Mouse (Mus musculus) adrenal gland, postnatal 10 days (tissue): ENCODE results near the gene Ralbp1. TPM values are rescaled to one million over a fixed set of nuclear protein-coding genes. Genes with fewer than 3 reads are reported as not detected.
A peak's percentile ranks its signal among the peaks of the same experiment; 100 is the strongest.

Experiments
- DNase-seq: peaks from one replicate; pipeline ENCODE4 v3.0.0; 2021; ENCODE audit warnings: mixed read lengths
- total RNA-seq, 2 experiments: library from RNA; stranded (reverse); gene quantifications; 2 replicates each; pipeline ENCODE4 v1.2.3; 2021

The Ralbp1 gene
- total RNA-seq, 2 experiments from 2014 or later, result 32.4 to 37.4 TPM

DNA sequence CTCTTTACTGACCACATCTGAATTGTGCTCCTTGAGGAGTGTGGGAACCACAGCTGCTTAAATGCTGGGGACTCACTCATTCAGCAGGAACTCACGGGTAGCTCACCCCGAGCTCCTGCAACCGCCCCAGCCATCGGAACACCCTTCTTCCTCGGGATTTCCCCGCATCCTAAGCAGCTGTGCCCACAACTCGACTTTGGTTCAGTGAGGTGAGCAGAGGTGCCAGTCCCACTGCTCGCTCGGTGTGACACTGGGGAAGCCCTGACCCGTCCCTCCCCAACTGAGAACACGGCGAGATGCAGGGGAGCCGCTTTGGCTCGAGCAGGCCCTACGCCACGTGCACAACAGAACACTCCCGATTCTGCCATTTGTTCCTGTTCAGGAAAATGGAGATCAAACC, 35.1 kb downstream of the Ralbp1 start:
- no peak for DNase-seq

GRCm38 (mm10) chr17:65847694-65848449, 37.7 kb downstream of the Ralbp1 start:
- no peak for DNase-seq

DNA sequence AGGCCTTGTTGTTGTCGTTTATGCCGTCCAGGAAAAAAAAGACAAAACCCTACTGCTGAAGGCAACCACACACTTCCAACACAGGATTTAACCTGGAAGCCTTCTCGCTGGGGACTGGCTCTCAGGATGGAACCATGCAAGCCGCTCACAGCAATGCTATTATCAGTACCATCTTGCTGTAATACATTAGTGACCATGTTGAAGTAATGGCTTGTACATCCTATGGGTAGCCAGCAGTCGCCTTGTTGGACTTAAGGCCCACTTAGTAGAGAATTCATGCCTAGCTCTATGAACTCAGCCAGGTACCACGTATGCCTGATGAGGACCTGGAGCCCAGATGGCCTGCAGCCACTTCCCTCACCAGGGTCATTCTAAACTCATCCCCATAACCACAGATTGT, 40.2 kb downstream of the Ralbp1 start:
- DNase-seq, result no peak

GRCm38 (mm10) chr17:65842669-65843381, 42.8 kb downstream of the Ralbp1 start:
- DNase-seq, result no peak

DNA sequence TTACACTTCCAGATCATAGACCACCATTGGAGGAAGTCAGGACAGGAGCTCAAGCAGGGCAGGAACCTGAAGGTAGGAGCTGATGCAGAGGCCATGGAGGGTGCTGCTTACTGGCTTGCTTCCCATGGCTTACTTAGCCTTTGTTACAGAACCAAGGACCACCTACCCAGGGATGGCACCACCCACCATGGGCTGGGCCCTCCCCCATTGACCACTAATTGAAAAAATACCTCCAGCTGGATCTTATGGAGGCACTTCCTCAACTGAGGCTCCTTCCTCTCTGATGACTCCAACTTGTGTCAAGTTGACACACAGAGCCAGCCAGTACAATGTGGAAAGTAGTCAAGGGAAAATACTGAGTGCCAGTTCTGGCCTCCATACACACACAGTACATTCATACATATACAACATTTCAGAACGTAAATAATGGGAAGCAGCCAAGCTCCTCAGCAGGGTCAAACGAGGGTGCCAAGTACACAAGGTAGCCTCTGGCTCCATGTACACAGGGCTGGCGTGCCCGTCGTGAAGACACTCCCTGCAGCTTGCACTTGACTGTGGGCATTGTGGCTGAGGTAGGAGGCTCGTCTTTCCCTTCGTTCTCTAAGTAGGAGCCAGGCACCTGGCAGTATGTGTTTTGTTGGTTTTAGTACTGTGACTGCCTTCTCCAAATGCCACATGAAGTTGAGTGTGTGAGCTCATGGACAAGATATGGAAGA, 45.9 kb downstream of the Ralbp1 start:
- no peak for DNase-seq

DNA sequence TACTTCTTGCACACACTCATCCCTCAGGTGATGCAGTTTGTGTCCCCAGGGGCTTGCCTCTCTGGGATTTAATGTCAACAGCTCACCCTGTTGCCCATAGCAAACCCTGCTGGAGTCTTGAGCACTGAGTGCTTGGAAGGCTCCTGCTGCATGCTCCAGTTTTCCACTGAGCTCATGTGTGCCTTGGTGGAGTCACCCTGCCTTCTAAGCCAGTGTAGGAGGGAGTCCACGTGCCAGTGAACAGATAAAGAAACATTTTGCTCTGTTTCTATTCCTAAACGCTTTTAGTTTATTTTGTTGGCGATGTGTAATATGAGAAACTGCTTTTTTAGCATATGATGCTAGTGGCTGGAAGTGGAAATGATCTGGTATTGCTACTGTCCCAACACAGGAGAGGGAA, 48.9 kb downstream of the Ralbp1 start:
- no peak for DNase-seq

- no peak for DNase-seq
Measured at GRCm38 (mm10) chr17:65833891-65834290, 51.7 kb downstream of the Ralbp1 start.

DNA sequence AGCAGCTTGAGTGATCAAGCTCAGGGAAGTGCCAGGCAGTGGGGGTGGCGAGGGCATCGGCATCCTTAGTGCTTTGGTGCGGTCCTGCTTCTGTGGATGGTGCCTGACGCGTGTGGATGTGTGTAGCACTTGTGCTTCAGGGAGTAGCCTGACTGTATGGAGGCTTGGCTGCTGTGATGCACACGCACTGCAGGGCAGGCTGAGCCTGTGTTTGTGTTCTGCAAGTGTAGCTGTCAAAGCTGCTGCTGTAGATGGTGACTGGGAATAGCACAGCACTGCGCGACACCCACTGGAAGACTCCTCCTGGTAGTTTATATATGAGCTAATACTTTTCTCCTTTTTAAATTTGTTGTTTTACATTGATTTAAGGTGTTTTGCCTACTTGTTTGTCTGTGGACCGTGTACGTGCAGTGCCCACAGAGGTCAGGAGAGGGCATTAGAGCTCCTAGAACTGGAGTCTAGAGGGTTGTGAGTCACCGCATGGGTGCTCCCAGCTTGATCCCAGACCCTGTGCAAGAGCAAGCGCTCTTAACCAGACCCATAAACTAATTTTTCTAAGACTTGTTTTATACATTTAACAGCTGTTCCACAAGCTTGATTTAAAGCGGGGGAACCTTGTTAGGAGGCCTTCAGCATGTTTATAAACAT, 55.3 kb downstream of the Ralbp1 start:
- peak; percentile 24 for DNase-seq

- DNase-seq, result no peak
Measured at GRCm38 (mm10) chr17:65828951-65829350, 56.6 kb downstream of the Ralbp1 start.

DNA sequence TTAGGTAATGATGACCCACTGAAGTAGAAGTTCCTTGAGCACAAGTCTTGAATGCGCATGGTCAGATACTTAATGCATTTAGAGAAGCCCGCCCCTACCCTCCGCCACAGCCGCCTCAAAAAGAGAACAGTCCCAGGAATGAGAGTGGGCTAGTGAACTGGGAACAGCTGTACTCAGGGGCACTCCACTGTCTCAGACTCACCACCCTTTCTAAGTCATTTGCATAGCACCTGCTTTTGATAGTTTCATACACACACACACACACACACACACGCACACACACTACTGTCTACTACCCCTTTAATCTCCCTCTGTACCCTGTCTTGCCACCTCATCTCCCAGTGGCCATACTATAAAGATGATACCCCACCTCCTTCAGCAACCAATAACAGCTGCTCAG, 57.7 kb downstream of the Ralbp1 start:
- DNase-seq, result no peak

- DNase-seq, result no peak
Measured at GRCm38 (mm10) chr17:65827119-65827840, 58.3 kb downstream of the Ralbp1 start.

DNA sequence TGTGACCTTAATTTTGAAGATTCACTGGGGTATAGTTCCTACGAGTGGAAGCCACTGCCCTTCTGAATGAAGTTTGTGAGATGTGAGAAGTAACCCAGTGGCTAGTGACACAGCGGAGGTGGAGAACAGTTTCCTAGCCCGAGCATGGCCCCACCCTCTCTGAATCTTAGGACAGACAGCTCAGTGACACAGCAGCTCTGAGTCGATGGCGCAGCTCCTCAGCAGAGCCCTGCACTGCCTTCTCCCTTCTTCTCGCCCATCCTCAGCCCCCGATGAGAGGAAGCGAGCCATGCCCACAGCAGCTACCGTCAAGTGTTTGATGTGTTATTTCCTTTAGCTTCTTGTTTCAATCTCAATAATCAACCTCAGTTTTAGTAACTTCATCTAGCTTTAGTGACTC, 59.3 kb downstream of the Ralbp1 start:
- no peak for DNase-seq

DNA sequence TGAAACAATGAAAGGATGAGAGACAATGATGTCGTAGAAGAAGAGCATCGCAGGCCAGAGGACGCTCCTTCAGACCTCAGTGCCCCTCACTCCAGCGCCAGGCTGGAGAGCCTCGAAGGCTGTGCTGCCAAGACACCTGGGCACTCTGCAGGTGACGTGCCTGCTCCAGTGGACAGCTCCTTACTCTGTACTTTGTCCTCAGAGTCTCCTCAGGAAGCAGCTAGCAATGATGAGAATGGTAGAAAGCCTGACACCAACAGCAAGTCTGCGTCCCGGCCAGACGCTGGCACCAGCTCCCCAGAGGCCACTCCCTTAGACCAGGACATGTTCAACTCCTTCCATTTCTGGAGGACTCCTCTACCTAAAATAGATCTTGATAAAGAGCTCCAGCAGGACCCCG, 61.4 kb downstream of the Ralbp1 start:
- DNase-seq, result no peak

- DNase-seq, result no peak
Measured at GRCm38 (mm10) chr17:65822423-65822822, 63.2 kb downstream of the Ralbp1 start.

DNA sequence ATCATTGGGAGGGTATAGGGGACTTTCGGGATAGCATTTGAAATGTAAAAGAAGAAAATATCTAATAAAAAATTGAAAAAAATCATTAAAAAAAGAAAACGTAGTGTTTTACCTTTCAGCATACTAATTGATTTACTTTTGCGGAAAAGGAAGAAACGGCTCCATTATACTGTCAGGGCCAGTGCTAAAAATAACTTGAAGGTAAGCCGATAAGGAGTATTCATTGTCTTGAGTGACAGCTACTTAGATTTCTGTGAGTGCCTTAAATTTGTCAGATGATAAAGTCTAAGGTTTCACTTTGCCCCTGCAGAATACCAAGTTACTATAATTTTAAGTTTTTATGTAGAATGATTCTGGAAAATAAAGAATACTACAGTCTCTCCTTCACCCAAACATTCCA, 65.4 kb downstream of the Ralbp1 start:
- DNase-seq, result no peak

DNA sequence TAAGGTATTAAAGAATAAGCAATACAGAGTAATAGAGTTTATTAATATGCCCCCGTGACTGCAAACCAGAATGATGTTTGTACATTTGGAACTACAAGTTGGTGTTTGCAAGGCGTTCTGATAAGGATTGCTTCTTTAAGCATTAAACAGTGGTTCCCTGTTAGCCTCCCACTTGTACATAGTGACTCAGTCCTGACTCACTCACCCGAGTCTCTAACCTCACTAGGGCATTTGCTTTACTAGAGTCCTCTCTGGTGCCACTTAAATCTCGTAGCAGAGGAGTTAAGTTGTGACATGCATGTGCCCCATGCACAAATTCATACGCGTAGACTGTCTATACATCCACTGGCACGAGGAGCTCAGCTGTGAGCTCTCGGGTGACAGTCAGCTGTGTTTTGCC, 71.8 kb downstream of the Ralbp1 start:
- DNase-seq, result no peak

- DNase-seq, result no peak
Measured at GRCm38 (mm10) chr17:65811032-65811431, 74.6 kb downstream of the Ralbp1 start.

DNA sequence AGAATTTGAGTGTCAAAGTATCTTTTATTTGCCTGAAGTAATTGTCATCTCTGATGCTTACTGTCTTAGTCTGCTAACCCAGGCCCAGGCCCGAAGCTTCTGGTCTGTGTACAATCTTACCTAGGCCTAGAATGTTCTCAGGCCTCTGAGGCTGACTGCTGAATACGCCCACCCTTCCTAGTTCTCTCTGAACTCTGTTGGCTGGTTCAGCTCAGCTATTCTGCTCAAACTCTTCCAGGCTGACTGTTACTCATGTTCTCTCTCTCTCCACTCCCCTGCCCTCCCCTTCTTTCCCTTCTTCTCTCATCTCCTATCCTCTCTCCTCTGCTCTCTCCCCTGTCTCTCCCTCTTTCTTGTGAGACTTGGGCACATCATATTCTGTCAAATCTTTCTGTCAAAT, 79.2 kb downstream of the Ralbp1 start:
- DNase-seq, result no peak

- DNase-seq, result no peak
Measured at GRCm38 (mm10) chr17:65805966-65806365, 79.6 kb downstream of the Ralbp1 start.

GRCm38 (mm10) chr17:65802026-65802425, 83.6 kb downstream of the Ralbp1 start:
- no peak for DNase-seq

GRCm38 (mm10) chr17:65800451-65800850, 85.1 kb downstream of the Ralbp1 start:
- DNase-seq, result no peak

DNA sequence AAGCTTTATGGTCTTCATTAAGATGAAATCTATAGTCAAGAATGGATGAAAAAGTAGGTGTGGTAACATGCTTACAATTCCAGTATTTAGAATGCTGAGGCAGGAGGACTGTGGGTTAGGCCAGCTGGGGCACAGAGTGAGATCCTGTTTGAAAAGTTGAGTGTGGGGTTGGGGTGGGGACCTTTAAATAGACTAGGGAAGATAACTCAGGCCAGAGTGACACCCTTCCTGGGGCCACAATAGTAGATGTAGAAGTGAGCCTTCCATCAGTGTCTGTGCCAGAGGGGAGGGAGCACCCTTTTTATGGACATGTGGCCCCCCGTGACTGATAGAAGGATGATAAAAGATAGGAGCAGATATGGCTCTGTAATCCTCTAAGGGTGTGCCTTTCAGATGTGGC, 86.2 kb downstream of the Ralbp1 start:
- no peak for DNase-seq
